Comparison of ENCODE assay signal across 13 mouse cellular contexts in genomic region chr11:117724604-117725301, GRCm38 (mm10). TPM values are rescaled to one million over a fixed set of nuclear protein-coding genes. Genes with fewer than 3 reads are reported as not detected.
DNase-seq lines count a peak whose midpoint lies in the region; ATAC-seq and TF ChIP-seq lines count a peak whose summit lies in the region.
"Had no signal": no experiment of that assay in that cellular context is flagged by ENCODE, and none has a peak within 500 bp of the region (broad histone marks: within the 10 kb centered on the region; RNA-seq: fewer than 3 reads in every experiment).

No protein-coding gene starts in this region.

- no peak for DNase-seq in layer of hippocampus, adult 2 months (ENCODE audit: low spot score in 2 of 2)
- DNase-seq in layer of hippocampus, adult 11-12 months (ENCODE audit: low spot score): no peak
- peak; percentile 44 for DNase-seq in adrenal gland, postnatal 10 days
- no peak for DNase-seq in liver, postnatal 0 days
- peak; percentile 44 for DNase-seq in thymus, postnatal 25 days
- DNase-seq in cerebellum, postnatal 14 days: no peak
- no peak for DNase-seq in cerebellum, adult 11 months
- no peak for DNase-seq in right cerebral cortex, adult 2 months (ENCODE audit: low spot score in 2 of 2)
- DNase-seq: lung, postnatal 14 days; spleen, adult 18-20 months had no signal

- no peak overlapping the region for H3K4me2 ChIP-seq in liver, postnatal 0 days (ENCODE audit: low read depth, low read length)
- H3K4me2 ChIP-seq: heart, embryonic 11.5 days; limb, embryonic 13.5 days had no signal

- no peak for TF ChIP-seq CTCF in layer of hippocampus, adult 2 months (conservative IDR thresholded peaks at IDR 0.05)
- TF ChIP-seq CTCF in liver, postnatal 0 days (IDR thresholded peaks at IDR 0.05; ENCODE audit: low read depth): no peak

- peaks cover 16% of the 10 kb centered on the region for H3K36me3 ChIP-seq in liver, postnatal 0 days (replicated peaks; ENCODE audit: insufficient read depth, low read length)

- H3K9me3 ChIP-seq in liver, postnatal 0 days (ENCODE audit: low read length): no peaks in the 10 kb centered on the region
- H3K9me3 ChIP-seq: limb, embryonic 13.5 days had no signal

- peak overlapping the region; percentile 44 for H3K27ac ChIP-seq in layer of hippocampus, adult 2 months
- H3K27ac ChIP-seq in liver, postnatal 0 days (ENCODE audit: low read depth): peak overlapping the region; percentile 58
- H3K27ac ChIP-seq: limb, embryonic 13.5 days had no signal

- peak; percentile 24; the same call in 1 of the 2 replicates for ATAC-seq in liver, postnatal 0 days
- ATAC-seq: hindbrain, embryonic 16.5 days had no signal

- 46% methylated on average over 6 of the region's 6 CpGs for WGBS in liver, postnatal 0 days (ENCODE audit: insufficient replicate concordance)

- no peaks in the 10 kb centered on the region for H3K27me3 ChIP-seq in liver, postnatal 0 days (ENCODE audit: insufficient read depth, low read length)
- H3K27me3 ChIP-seq: limb, embryonic 13.5 days had no signal

- peaks cover 20% of the 10 kb centered on the region for H3K4me1 ChIP-seq in liver, postnatal 0 days (ENCODE audit: insufficient read depth)

- no peak for TF ChIP-seq EP300 in liver, postnatal 0 days (IDR thresholded peaks at IDR 0.05; ENCODE audit: low read depth)

- no peak overlapping the region for H3K9ac ChIP-seq in liver, postnatal 0 days (replicated peaks)
- H3K9ac ChIP-seq: limb, embryonic 13.5 days had no signal

- H3K4me3 ChIP-seq in layer of hippocampus, adult 2 months: no peak overlapping the region
- no peak overlapping the region for H3K4me3 ChIP-seq in liver, postnatal 0 days (ENCODE audit: low read depth, low read length)
- H3K4me3 ChIP-seq: limb, embryonic 13.5 days had no signal

RNA-seq across cellular contexts. Expression of gene Tmc8, which starts 57.1 kb away (rescaled TPM):
- total RNA-seq in layer of hippocampus, adult 2 months (2021): under 1 TPM; 0.64 to 0.91 TPM
- 1 to 10 TPM; 4.8 to 8.3 TPM for total RNA-seq in adrenal gland, postnatal 10 days (2021)
- 6.3 and 6.8 TPM in 2 replicates for polyA plus RNA-seq in liver, postnatal 0 days (2015; fragmentation: Nextera tagmentation; extraction: Ambion mirVana)

RNA-seq across cellular contexts. Expression of gene Tmc6, which starts 57.2 kb away (rescaled TPM):
- total RNA-seq in layer of hippocampus, adult 2 months (2021): 1 to 10 TPM; 6.6 to 8.4 TPM
- total RNA-seq in adrenal gland, postnatal 10 days (2021): 10 to 100 TPM; 35.5 to 53.2 TPM
- polyA plus RNA-seq in liver, postnatal 0 days (2015; fragmentation: Nextera tagmentation; extraction: Ambion mirVana): 19.0 and 20.2 TPM in 2 replicates

Comparison
In these comparisons a context has a peak if more than half of its experiments do, and no peak if none do; other contexts are left out.
1. DNase-seq: peak in adrenal gland, postnatal 10 days (single experiment) and thymus, postnatal 25 days (single experiment); none in layer of hippocampus, adult 2 months (0 of 2), layer of hippocampus, adult 11-12 months (single experiment), liver, postnatal 0 days (single experiment), cerebellum, postnatal 14 days (0 of 2), cerebellum, adult 11 months (single experiment) and right cerebral cortex, adult 2 months (0 of 2).